Mouse (Mus musculus) midbrain, embryonic 14.5 days (tissue): ENCODE results near the gene Gns. TPM values are rescaled to one million over a fixed set of nuclear protein-coding genes. Genes with fewer than 3 reads are reported as not detected.

Experiments
- ATAC-seq: fragments of 200-750 bp; cut with Nextera tagmentation; 2 replicates; pipeline ENCODE4 v1.8.0; 2017; ENCODE audit warnings: moderate number of reproducible peaks, moderate library complexity; ENCODE audit not compliant: low FRiP score, low TSS enrichment
- DNase-seq: peaks from one replicate; pipeline ENCODE4 v3.0.0-alpha.2; 2015
- H3K27ac ChIP-seq: fragments of 300-500 bp; sonication (generic); replicated peaks from 2 replicates; pipeline ENCODE4 v1.5.1; 2014; ENCODE audit warnings: mild to moderate bottlenecking, low read depth, low read length, moderate library complexity
- H3K27me3 ChIP-seq: fragments of 300-500 bp; sonication (generic); 2 replicates; pipeline ENCODE4 v1.6.1; 2014; ENCODE audit warnings: low read length, control low read depth, mixed read lengths; ENCODE audit not compliant: control insufficient read depth, insufficient read depth
- H3K36me3 ChIP-seq: fragments of 300-500 bp; sonication (generic); 2 replicates; pipeline ENCODE4 v1.6.1; 2014; ENCODE audit warnings: low read length, control low read depth; ENCODE audit not compliant: control insufficient read depth, insufficient read depth
- H3K4me1 ChIP-seq: fragments of 300-500 bp; sonication (generic); 2 replicates; pipeline ENCODE4 v1.6.1; 2014; ENCODE audit warnings: mild to moderate bottlenecking, antibody characterized with exemption, low read length, control low read depth; ENCODE audit not compliant: control insufficient read depth, insufficient read depth
- H3K4me2 ChIP-seq: fragments of 300-500 bp; sonication (generic); 2 replicates; pipeline ENCODE4 v1.6.1; 2014; ENCODE audit warnings: mild to moderate bottlenecking, low read length, moderate library complexity
- H3K4me3 ChIP-seq: fragments of 300-500 bp; sonication (generic); replicated peaks from 2 replicates; pipeline ENCODE4 v1.5.1; 2014; ENCODE audit warnings: low read depth, low read length
- H3K9ac ChIP-seq: fragments of 300-500 bp; sonication (generic); replicated peaks from 2 replicates; pipeline ENCODE4 v1.6.1; 2014; ENCODE audit warnings: mild to moderate bottlenecking, low read length, moderate library complexity
- H3K9me3 ChIP-seq: fragments of 300-500 bp; sonication (generic); 2 replicates; pipeline ENCODE4 v1.6.1; 2016; ENCODE audit warnings: low read length, control low read depth, mixed read lengths; ENCODE audit not compliant: control insufficient read depth
- WGBS: fragments of 180-500 bp; shearing (Covaris S2); extraction: QIAGEN DNeasy Blood & Tissue Kit; methylation state at CpG from one replicate; pipeline ENCODE4 v1.1.7; 2014; 5-methylcytosine and 5-hydroxymethylcytosine counted together
- polyA plus RNA-seq: library from polyadenylated mRNA; unstranded; fragments of >200 nt; fragmentation: Nextera tagmentation; extraction: Ambion mirVana; gene quantifications from 2 replicates; pipeline ENCODE4 v1.2.1, GENCODE M21; 2014

Gns gene
- polyA plus RNA-seq, 1 experiment from 2014 or later = 47.2 TPM

DNA sequence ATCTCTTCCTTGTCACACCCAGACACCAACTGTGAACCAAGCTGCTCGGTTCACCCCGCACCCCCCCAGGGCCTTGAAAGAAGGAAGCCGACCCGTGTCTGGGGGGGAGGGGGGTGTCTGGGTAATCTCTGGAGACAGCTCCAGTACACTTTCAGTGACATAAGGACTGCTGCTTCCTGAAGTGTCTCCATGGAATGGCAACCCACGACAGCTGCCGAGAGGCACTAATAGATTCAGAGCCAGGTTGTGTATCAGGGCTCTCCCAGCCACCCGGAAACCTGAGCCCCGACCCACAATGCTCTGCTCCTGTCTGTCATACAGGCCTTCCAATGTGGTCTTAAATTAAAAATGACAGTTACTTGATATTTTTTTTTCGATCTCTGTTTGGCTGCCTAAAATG lies 21.5 kb downstream of the Gns start:
- 0 out of 2 replicates have a peak overlapping the region, but pooled peaks have one; percentile 13 for H3K27ac ChIP-seq
- no peak overlapping the region for H3K9ac ChIP-seq
- H3K4me2 ChIP-seq = no peak overlapping the region
- peaks cover 87% of the 10 kb centered on the region for H3K36me3 ChIP-seq
- no peaks in the 10 kb centered on the region for H3K9me3 ChIP-seq
- H3K4me3 ChIP-seq = no peak overlapping the region
- DNase-seq (peak; percentile 26), ATAC-seq (no peak)
- 62% methylated on average over 9 of the region's 9 CpGs for WGBS
- no peaks in the 10 kb centered on the region for H3K27me3 ChIP-seq
- no peaks in the 10 kb centered on the region for H3K4me1 ChIP-seq

DNA sequence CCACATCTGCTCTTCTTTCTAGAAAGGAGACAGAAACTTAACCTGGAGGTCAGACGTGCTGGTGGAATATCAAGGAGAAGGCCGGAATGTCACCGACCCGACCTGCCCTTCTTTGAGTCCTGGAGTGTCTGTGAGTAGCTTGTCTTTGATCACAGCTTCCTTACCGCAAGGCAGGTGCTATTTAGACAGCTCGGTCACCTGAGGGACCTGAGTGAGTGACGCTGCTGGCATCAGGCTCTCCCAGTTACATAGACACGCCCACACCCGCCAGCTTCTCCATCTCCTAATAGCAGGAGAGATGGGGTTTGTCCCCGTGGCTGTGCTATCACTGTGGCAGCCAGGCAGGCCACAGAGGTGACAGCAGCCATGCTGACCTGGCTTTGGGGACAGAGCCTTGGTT lies 25.7 kb downstream of the Gns start:
- Histone ChIP-seq H3K4me3 (no peak overlapping the region), H3K4me2 (no peak overlapping the region), H3K9me3 (no peaks in the 10 kb centered on the region), H3K27me3 (no peaks in the 10 kb centered on the region), H3K27ac (no peak overlapping the region), H3K36me3 (peaks cover 89% of the 10 kb centered on the region), H3K9ac (no peak overlapping the region), H3K4me1 (no peaks in the 10 kb centered on the region)
- 87% methylated on average over 10 of the region's 10 CpGs for WGBS
- DNase-seq (no peak), ATAC-seq (no peak)

DNA sequence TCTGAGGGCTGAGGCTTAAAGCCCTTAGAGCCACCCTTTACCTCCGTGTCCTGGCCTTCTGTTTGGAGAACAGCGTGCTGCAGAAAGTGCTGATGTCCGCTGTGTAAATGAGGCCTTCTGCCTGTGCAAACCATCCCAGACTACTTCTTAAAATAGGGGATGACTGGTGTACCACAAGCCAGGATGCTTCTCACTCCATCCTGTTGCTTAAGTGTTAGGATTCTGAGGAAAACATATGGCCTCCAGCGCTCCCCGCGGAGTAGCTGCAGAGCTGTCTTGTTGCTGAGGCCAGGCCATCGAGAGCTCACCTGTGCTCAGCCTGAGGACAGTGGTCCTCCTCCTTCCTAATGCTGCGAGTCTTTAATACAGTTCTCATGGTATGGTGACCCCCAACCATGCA lies 27.0 kb downstream of the Gns start:
- peaks cover 97% of the 10 kb centered on the region for H3K36me3 ChIP-seq
- H3K4me1 ChIP-seq = no peaks in the 10 kb centered on the region
- WGBS = 98% methylated on average over 8 of the region's 8 CpGs
- H3K4me2 ChIP-seq = no peak overlapping the region
- no peaks in the 10 kb centered on the region for H3K9me3 ChIP-seq
- no peak overlapping the region for H3K4me3 ChIP-seq
- H3K27me3 ChIP-seq = no peaks in the 10 kb centered on the region
- ATAC-seq (no peak), DNase-seq (no peak)
- H3K27ac ChIP-seq = no peak overlapping the region
- no peak overlapping the region for H3K9ac ChIP-seq

DNA sequence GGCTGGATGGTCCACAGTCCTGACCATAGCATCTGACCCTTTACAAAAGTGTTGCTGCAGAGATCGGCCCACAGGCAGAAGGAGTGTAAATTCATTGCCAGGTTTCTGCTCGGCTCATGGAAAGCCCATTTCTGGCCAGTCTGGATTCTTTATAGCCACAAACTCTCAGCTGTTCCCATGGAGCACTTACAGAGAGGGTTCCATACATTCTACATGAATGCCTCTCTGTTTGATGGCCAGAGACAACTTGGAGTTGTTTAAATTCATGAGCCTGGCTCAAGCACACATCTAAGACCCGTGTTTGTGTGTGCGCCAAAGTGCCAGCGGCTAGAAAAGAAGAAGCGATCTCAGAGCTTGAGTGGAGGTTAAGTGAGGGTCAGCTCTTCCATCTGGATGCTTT lies 29.4 kb downstream of the Gns start:
- Histone ChIP-seq H3K4me3 (no peak overlapping the region), H3K36me3 (peaks cover 73% of the 10 kb centered on the region), H3K27me3 (no peaks in the 10 kb centered on the region), H3K4me1 (no peaks in the 10 kb centered on the region), H3K27ac (no peak overlapping the region), H3K9me3 (no peaks in the 10 kb centered on the region), H3K9ac (no peak overlapping the region), H3K4me2 (no peak overlapping the region)
- ATAC-seq (no peak), DNase-seq (no peak)
- WGBS = 85% methylated on average over 6 of the region's 6 CpGs

DNA sequence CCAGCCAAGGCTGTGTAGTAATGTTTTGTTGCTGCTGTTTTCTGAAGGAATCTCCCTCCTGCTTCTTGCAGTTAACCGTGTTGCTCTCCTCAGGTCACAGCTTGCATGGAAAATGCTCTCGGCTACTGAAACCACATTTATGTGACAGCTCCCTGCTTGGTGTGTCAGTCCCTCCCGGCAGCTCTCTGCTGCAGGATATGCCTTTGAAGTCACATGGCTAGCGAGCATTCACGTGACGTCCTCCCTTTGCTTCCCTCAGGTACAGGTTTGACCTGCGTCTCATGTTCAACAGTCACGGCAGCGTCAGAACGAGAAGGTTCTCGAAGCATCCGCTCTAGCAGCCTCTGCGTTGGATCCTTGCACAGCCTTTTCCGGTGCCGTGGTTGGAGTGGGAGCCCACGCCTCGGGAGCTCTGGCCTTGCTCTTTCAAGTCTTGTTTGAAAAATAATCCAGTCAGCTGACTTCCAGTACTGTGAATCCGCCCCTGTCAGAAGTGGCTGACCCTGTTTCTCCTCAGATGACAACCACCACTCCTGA lies 30.0 kb downstream of the Gns start:
- Histone ChIP-seq H3K4me3 (no peak overlapping the region), H3K9me3 (no peaks in the 10 kb centered on the region), H3K4me1 (no peaks in the 10 kb centered on the region), H3K27me3 (no peaks in the 10 kb centered on the region), H3K27ac (no peak overlapping the region), H3K9ac (no peak overlapping the region), H3K4me2 (no peak overlapping the region), H3K36me3 (peaks cover 67% of the 10 kb centered on the region)
- DNase-seq = no peak
- ATAC-seq = no peak
- WGBS = 88% methylated on average over 18 of the region's 18 CpGs

DNA sequence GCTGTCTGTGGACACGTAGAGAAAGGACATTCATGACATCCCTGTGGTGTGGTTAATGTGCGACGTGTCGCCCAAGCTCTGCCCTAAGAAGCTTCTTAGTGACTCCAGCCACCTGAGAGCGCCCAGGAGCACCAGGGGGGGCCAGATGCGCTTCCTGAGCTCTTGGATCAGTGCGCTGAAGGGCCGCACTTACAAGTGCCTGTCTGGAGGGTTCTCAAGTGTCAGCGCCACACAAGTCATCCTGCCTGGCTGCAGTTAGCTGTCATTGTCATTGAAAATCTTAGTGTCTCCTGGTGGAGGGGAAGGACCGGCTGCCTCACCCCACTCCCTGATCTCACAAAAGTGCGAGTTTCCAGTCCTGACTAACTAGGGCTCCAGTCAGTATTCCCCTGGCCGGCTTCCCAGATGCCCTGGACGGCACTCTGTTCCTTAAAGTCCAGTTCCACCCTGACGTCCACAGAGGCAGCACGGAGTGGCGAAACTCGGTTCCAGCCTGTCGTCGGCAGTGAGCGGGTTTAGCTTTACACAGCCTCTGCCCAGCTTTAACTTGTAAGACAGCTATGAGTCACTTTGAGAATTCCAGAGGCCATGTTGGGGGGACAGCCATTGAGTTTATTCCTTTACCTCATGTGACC lies 30.8 kb downstream of the Gns start:
- no peak for DNase-seq

DNA sequence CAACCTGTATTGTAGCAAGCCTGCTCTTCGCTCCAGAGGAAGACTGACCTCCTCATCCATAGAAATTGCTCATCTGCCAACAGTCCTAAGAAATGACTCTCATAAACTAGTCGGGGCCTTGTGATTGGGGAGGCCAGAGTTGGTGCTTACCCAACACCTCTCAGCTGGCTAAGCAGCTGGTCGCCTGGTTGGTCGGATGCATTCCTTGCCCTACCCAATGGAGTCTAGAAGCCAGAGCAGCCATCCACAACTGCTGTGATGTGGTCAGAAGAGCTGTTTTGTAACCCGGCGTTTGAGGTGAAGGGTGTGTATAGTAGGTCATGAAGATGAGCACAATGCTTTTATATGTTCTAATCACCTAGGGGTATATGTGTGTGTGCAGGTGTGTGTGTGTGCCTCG lies 33.7 kb downstream of the Gns start:
- no peaks in the 10 kb centered on the region for H3K4me1 ChIP-seq
- no peak overlapping the region for H3K4me3 ChIP-seq
- no peak overlapping the region for H3K9ac ChIP-seq
- peaks cover 30% of the 10 kb centered on the region for H3K36me3 ChIP-seq
- no peaks in the 10 kb centered on the region for H3K27me3 ChIP-seq
- H3K4me2 ChIP-seq = no peak overlapping the region
- no peak for ATAC-seq
- H3K9me3 ChIP-seq = no peaks in the 10 kb centered on the region
- WGBS = 89% methylated on average over 7 of the region's 7 CpGs
- no peak for DNase-seq
- no peak overlapping the region for H3K27ac ChIP-seq

More for the DNA sequence above, 30.8 kb downstream of the Gns start:
- ATAC-seq = no peak
- H3K4me2 ChIP-seq = no peak overlapping the region
- no peak overlapping the region for H3K4me3 ChIP-seq
- H3K27ac ChIP-seq = no peak overlapping the region
- no peaks in the 10 kb centered on the region for H3K9me3 ChIP-seq
- no peaks in the 10 kb centered on the region for H3K4me1 ChIP-seq
- no peak overlapping the region for H3K9ac ChIP-seq
- no peaks in the 10 kb centered on the region for H3K27me3 ChIP-seq
- WGBS = 87% methylated on average over 20 of the region's 20 CpGs
- H3K36me3 ChIP-seq = peaks cover 59% of the 10 kb centered on the region

DNA sequence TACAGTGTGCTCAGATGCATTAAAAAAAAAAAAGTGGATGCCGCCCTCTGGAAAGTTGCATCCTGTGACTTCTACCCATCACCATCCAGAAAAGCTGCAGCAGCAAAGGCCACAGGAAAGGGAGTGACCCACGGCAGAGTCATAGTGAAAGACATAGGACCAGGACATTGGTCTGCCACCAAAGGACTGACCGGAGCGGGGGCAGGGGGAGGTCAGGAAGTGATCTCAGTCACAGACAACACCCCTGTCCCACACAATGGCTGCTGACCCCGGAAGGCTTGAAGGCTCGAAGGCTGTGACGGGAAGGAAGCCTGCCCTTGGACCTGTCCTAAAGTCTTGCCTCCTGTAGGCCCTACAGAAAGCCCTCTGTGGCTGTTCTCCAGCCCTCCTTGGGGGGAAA lies 36.1 kb downstream of the Gns start:
- H3K9me3 ChIP-seq = no peaks in the 10 kb centered on the region
- peaks cover 7% of the 10 kb centered on the region for H3K36me3 ChIP-seq
- no peaks in the 10 kb centered on the region for H3K27me3 ChIP-seq
- no peak overlapping the region for H3K4me3 ChIP-seq
- no peak for DNase-seq
- H3K4me2 ChIP-seq = no peak overlapping the region
- no peaks in the 10 kb centered on the region for H3K4me1 ChIP-seq
- no peak for ATAC-seq
- 84% methylated on average over 7 of the region's 7 CpGs for WGBS
- H3K9ac ChIP-seq = no peak overlapping the region
- no peak overlapping the region for H3K27ac ChIP-seq

DNA sequence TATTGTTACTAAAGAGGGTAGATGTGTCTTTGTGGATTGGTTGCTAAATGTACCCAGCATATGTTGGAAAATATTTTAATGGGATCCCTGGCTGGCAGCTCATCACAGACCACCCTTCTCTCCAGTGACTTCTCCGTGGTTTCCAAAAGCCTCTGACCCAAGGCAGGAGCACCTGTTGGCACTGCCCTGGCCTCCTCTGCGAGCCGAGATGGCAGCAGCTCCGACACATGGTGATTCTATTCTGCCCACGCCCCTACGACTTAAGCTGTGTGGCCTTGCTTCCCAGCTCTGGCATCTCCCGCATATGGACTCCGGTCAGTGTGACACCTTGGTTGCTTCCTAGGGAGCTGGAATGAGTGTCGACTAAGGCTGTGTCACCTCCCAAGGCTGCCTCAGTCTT lies 38.2 kb downstream of the Gns start:
- WGBS = 81% methylated on average over 9 of the region's 9 CpGs
- Histone ChIP-seq H3K36me3 (no peaks in the 10 kb centered on the region), H3K9me3 (no peaks in the 10 kb centered on the region), H3K4me1 (no peaks in the 10 kb centered on the region), H3K9ac (no peak overlapping the region), H3K4me3 (no peak overlapping the region), H3K27ac (no peak overlapping the region), H3K27me3 (no peaks in the 10 kb centered on the region), H3K4me2 (no peak overlapping the region)
- ATAC-seq (no peak), DNase-seq (no peak)
